Mouse (Mus musculus): ENCODE data around the gene Sdk2.
A peak's percentile ranks its signal among the peaks of the same experiment; 100 is the strongest.

Gene Sdk2

GRCm38 (mm10) chr11:114066951-114067762, at the start of gene Sdk2:
Sdk2 (minus strand) TSS chr11:114067046.
- DNase-seq (ENCODE audit: low spot score in 2 of 2): peak; percentile 70 to 73

- no peak for DNase-seq (ENCODE audit: low spot score in 2 of 2)
These were observed 48.2 kb upstream of the Sdk2 start for GRCm38 (mm10) chr11:114115077-114115476.

- no peak for DNase-seq (ENCODE audit: low spot score in 2 of 2)
These were observed 47.8 kb upstream of the Sdk2 start for GRCm38 (mm10) chr11:114114674-114115073.

- DNase-seq (ENCODE audit: low spot score in 2 of 2): no peak
These were observed 44.0 kb upstream of the Sdk2 start for GRCm38 (mm10) chr11:114110851-114111250.

- no peak for DNase-seq (ENCODE audit: low spot score in 2 of 2)
These were observed 26.8 kb upstream of the Sdk2 start for GRCm38 (mm10) chr11:114093636-114094035.

- DNase-seq (ENCODE audit: low spot score in 2 of 2): no peak
These were observed 26.3 kb upstream of the Sdk2 start for GRCm38 (mm10) chr11:114093175-114093574.

- DNase-seq (ENCODE audit: low spot score in 2 of 2): no peak
These were observed 13.8 kb upstream of the Sdk2 start for GRCm38 (mm10) chr11:114080606-114081005.

- no peak for DNase-seq (ENCODE audit: low spot score in 2 of 2)
These were observed 5.8 kb upstream of the Sdk2 start for GRCm38 (mm10) chr11:114072644-114073043.

GRCm38 (mm10) chr11:114071998-114072397, 5.2 kb upstream of the Sdk2 start:
- peak; percentile 46 to 70 for DNase-seq (ENCODE audit: low spot score in 2 of 2)

- DNase-seq (ENCODE audit: low spot score in 2 of 2): no peak
These were observed 4.0 kb upstream of the Sdk2 start for GRCm38 (mm10) chr11:114070881-114071280.

- DNase-seq (ENCODE audit: low spot score in 2 of 2): no peak
These were observed 3.3 kb upstream of the Sdk2 start for GRCm38 (mm10) chr11:114070131-114070530.

- DNase-seq (ENCODE audit: low spot score in 2 of 2): peak; percentile 44 to 71
These were observed 1.5 kb upstream of the Sdk2 start for GRCm38 (mm10) chr11:114068390-114068789.

GRCm38 (mm10) chr11:114066098-114066950, 522 bp downstream of the Sdk2 start:
- peak in 1 of 2 experiments; percentile 23 for DNase-seq (ENCODE audit: low spot score in 2 of 2)

GRCm38 (mm10) chr11:114065596-114065995, 1.2 kb downstream of the Sdk2 start:
- DNase-seq (ENCODE audit: low spot score in 2 of 2): no peak

GRCm38 (mm10) chr11:114064871-114065388, 1.9 kb downstream of the Sdk2 start:
- DNase-seq (ENCODE audit: low spot score in 2 of 2): no peak

GRCm38 (mm10) chr11:114061946-114062345, 4.9 kb downstream of the Sdk2 start:
- no peak for DNase-seq (ENCODE audit: low spot score in 2 of 2)

GRCm38 (mm10) chr11:114061265-114061664, 5.6 kb downstream of the Sdk2 start:
- DNase-seq (ENCODE audit: low spot score in 2 of 2): no peak

- DNase-seq (ENCODE audit: low spot score in 2 of 2): no peak
These were observed 10.5 kb downstream of the Sdk2 start for GRCm38 (mm10) chr11:114056351-114056750.

GRCm38 (mm10) chr11:114054581-114055315, 12.1 kb downstream of the Sdk2 start:
- DNase-seq (ENCODE audit: low spot score in 2 of 2): no peak

GRCm38 (mm10) chr11:114051361-114051760, 15.5 kb downstream of the Sdk2 start:
- no peak for DNase-seq (ENCODE audit: low spot score in 2 of 2)

- no peak for DNase-seq (ENCODE audit: low spot score in 2 of 2)
These were observed 16.3 kb downstream of the Sdk2 start for GRCm38 (mm10) chr11:114050511-114050910.

- DNase-seq (ENCODE audit: low spot score in 2 of 2): no peak
These were observed 18.9 kb downstream of the Sdk2 start for GRCm38 (mm10) chr11:114047887-114048331.

Data from urinary bladder, postnatal 4 days (tissue).